Mouse (Mus musculus) forebrain, postnatal 0 days (tissue): ENCODE data around the gene Stk38l. TPM values are rescaled to one million over a fixed set of nuclear protein-coding genes. Genes with fewer than 3 reads are reported as not detected.
"Not testable (repeated sequence)": the region's sequence is repeated elsewhere in the genome, so short reads cannot be mapped to it uniquely, and the experiment has no call there.

Experiments used
- ATAC-seq: fragments of 200-750 bp; cut with Nextera tagmentation; 2 replicates; pipeline ENCODE4 v1.8.0; 2017; ENCODE audit warnings: mild to moderate bottlenecking, moderate library complexity
- DNase-seq: peaks from one replicate; pipeline ENCODE4 v3.0.0-alpha.2; 2015
- H3K27ac ChIP-seq: fragments of 300-500 bp; sonication (generic); 2 replicates; pipeline ENCODE4 v1.5.1; 2014; ENCODE audit warnings: low read depth, mild to moderate bottlenecking, antibody characterized with exemption, low read length, moderate library complexity, mixed read lengths
- H3K27me3 ChIP-seq: fragments of 300-500 bp; sonication (generic); 2 replicates; pipeline ENCODE4 v1.6.1; 2014; ENCODE audit warnings: mild to moderate bottlenecking, low read length, mixed read lengths; ENCODE audit not compliant: insufficient read depth
- H3K36me3 ChIP-seq: fragments of 300-500 bp; sonication (generic); 2 replicates; pipeline ENCODE4 v1.6.1; 2014; ENCODE audit warnings: mild to moderate bottlenecking, moderate library complexity; ENCODE audit not compliant: insufficient read depth
- H3K4me1 ChIP-seq: fragments of 300-500 bp; sonication (generic); 2 replicates; pipeline ENCODE4 v1.6.1; 2014; ENCODE audit warnings: antibody characterized with exemption; ENCODE audit not compliant: insufficient read depth
- H3K4me2 ChIP-seq: fragments of 300-500 bp; sonication (generic); 2 replicates; pipeline ENCODE4 v1.6.1; 2014; ENCODE audit warnings: low read depth, mild to moderate bottlenecking, moderate library complexity
- H3K4me3 ChIP-seq: fragments of 300-500 bp; sonication (generic); 2 replicates; pipeline ENCODE4 v1.5.1; 2014; ENCODE audit warnings: low read depth, low read length, mixed read lengths
- H3K9ac ChIP-seq: fragments of 300-500 bp; sonication (generic); 2 replicates; pipeline ENCODE4 v1.6.1; 2014; ENCODE audit warnings: mild to moderate bottlenecking
- H3K9me3 ChIP-seq: fragments of 300-500 bp; sonication (generic); 2 replicates; pipeline ENCODE4 v1.6.1; 2016; ENCODE audit warnings: low read length
- CTCF ChIP-seq: sonication (generic); IDR thresholded peaks from 2 replicates; pipeline ENCODE4 v1.5.1; 2016; ENCODE audit warnings: antibody characterized with exemption, control low read depth, low read depth
- WGBS: fragments of 180-500 bp; shearing (Covaris S2); extraction: QIAGEN DNeasy Blood & Tissue Kit; methylation state at CpG from one replicate; pipeline ENCODE4 v1.1.7; 2014; 5-methylcytosine and 5-hydroxymethylcytosine counted together
- polyA plus RNA-seq: library from polyadenylated mRNA; unstranded; fragments of >200 nt; fragmentation: Nextera tagmentation; extraction: Ambion mirVana; gene quantifications from 2 replicates; pipeline ENCODE4 v1.2.1, GENCODE M21; 2015
- total RNA-seq: library from RNA; depleted of rRNA; stranded (reverse); fragments of >200 nt; gene quantifications from 2 replicates; pipeline ENCODE4 v1.2.3, GENCODE M21; 2014

Stk38l gene
- total and polyA plus RNA-seq, 2 experiments from 2014 or later: 7.6 to 11.0 TPM

DNA sequence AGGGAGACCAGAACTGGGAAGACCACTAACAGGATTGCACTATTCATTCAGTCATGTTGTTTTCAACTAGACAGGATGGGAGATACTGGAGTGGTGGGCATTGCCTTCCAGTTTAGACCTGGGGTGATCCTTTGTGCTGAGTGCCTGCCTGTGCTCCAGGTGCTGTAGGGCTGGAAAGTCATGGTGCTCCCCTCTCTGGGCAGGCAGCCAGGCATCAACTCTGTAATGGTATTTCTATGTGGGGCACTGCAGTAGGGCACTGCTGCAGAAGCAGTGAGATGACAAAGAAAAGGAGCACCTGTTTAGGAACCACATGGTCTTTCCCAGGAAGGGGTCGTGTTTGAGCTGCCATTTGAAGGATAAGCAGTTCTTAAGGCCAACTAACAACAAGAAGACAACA is 7.9 kb downstream of the Stk38l start:
- 37% methylated on average over 1 of the region's 1 CpGs for WGBS
- no peak for DNase-seq
- H3K4me3 ChIP-seq: no peak overlapping the region
- no peaks in the 10 kb centered on the region; the same call in 1 of the 2 replicates for H3K4me1 ChIP-seq
- no peaks in the 10 kb centered on the region for H3K9me3 ChIP-seq
- H3K36me3 ChIP-seq: no peaks in the 10 kb centered on the region
- no peak for ATAC-seq
- H3K9ac ChIP-seq: no peak overlapping the region
- no peak for TF ChIP-seq CTCF
- H3K27ac ChIP-seq: no peak overlapping the region
- H3K27me3 ChIP-seq: no peaks in the 10 kb centered on the region
- no peak overlapping the region for H3K4me2 ChIP-seq

DNA sequence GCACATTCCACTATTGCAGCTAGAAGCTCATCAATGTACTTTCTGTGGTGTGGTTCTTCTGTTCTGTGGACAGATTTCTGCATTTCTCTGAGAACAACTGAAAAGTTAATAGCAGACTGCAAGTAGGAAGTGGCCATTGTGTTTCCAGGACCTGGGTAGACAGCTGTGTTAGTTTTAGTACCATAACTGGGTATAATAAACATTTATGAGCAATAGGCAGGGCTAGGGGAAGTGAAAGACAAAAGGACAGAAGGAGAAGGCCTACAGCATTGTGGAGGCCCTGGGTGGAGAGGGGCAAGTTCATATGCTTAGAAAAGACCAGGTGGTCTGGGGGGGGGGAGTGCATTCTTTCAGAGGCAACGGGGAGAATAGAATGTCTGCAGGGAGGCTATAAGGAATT is 8.8 kb downstream of the Stk38l start:
- 85% methylated on average over 1 of the region's 1 CpGs for WGBS
- Histone ChIP-seq H3K9ac (no peak overlapping the region), H3K9me3 (no peaks in the 10 kb centered on the region), H3K27ac (no peak overlapping the region), H3K27me3 (no peaks in the 10 kb centered on the region), H3K4me2 (no peak overlapping the region), H3K4me1 (no peaks in the 10 kb centered on the region; the same call in 1 of the 2 replicates), H3K36me3 (no peaks in the 10 kb centered on the region), H3K4me3 (no peak overlapping the region)
- DNase-seq (no peak), ATAC-seq (no peak)
- no peak for TF ChIP-seq CTCF

DNA sequence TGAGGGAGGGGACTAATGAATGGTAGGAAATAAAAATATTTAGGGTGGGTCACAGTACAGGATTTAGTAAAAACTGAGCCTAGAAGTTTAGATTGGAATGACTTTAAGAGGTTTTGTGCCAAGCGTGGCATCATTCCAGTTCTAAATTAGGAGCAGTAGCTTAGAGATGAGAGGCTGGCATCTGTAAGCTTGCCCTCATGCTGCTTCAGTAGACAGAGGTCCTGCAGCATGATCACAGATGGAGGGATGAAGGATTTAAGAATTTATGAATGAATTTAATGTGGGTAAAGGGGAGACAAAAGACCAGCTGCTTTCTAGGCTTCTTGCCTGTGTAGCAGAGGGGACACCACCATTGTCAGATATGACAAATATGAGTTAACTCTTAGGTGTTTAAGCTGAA is 14.1 kb downstream of the Stk38l start:
- no peaks in the 10 kb centered on the region for H3K27me3 ChIP-seq
- no peak overlapping the region for H3K4me3 ChIP-seq
- H3K36me3 ChIP-seq: no peaks in the 10 kb centered on the region
- no peak overlapping the region for H3K9ac ChIP-seq
- H3K4me2 ChIP-seq: no peak overlapping the region
- no peak for TF ChIP-seq CTCF
- H3K9me3 ChIP-seq: no peaks in the 10 kb centered on the region
- 76% methylated on average over 1 of the region's 1 CpGs for WGBS
- H3K27ac ChIP-seq: no peak overlapping the region
- ATAC-seq: no peak
- no peaks in the 10 kb centered on the region; the same call in 1 of the 2 replicates for H3K4me1 ChIP-seq
- DNase-seq: no peak

DNA sequence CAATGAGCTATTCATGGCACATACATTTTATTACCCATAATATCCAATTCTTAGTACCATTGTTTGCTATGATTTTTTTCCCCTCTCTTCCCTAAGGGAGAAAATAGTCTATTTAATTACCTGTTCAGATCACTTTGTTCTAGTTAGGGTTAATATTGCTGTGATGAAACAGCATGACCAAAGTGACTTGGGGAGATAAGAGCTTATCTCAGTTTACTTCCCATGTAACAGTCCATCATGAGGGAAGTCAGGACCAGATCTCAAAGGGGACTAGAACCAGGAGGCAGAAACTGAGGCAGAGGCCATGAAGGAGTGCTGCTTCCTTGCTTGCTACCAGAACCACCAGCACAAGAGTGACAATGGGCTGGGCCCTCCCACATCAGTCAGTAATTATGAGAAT is 15.9 kb downstream of the Stk38l start:
- H3K27ac ChIP-seq: no peak overlapping the region
- no peaks in the 10 kb centered on the region for H3K27me3 ChIP-seq
- H3K4me2 ChIP-seq: no peak overlapping the region
- H3K9me3 ChIP-seq: no peaks in the 10 kb centered on the region
- DNase-seq (no peak), ATAC-seq (no peak)
- H3K4me3 ChIP-seq: no peak overlapping the region
- no peak for TF ChIP-seq CTCF
- H3K36me3 ChIP-seq: no peaks in the 10 kb centered on the region
- H3K9ac ChIP-seq: no peak overlapping the region
- H3K4me1 ChIP-seq: no peaks in the 10 kb centered on the region; the same call in none of the 2 replicates

DNA sequence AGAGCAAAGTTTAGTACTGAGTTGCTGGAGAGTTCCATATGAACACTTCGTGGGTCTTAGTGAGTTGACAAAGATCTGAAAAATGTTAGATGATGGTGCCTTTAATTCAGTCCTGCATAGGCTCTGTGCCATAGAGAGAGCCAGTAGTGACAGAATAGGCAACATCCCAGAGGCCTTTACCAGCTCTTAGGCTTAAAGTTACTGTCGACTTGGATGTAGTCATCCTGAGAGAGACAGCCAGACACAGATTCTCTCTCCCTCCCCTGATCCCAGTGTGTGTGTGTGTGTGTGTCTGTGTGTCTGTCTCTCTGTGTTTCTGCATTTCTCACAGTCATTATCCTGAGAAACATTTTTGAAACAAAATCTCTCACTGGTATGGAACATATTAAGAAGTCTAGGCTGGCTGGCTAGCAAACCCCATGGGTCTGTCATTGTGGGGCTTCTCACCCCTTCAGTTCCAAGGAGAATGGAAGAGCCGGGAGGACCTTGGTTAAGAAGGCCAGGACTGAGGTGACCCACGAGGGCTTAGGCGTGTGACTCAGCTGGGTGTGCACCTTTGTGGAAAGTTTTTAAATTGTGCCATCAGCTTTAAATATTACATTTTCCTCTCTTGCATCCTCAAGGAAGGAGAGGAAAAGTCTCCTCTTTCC is 17.3 kb downstream of the Stk38l start:
- Histone ChIP-seq H3K27ac (no peak overlapping the region), H3K36me3 (no peaks in the 10 kb centered on the region), H3K27me3 (no peaks in the 10 kb centered on the region), H3K4me2 (no peak overlapping the region), H3K4me3 (no peak overlapping the region), H3K9me3 (no peaks in the 10 kb centered on the region), H3K4me1 (peaks cover 6% of the 10 kb centered on the region), H3K9ac (no peak overlapping the region)
- DNase-seq (no peak), ATAC-seq (no peak)
- WGBS: 86% methylated on average over 5 of the region's 5 CpGs
- no peak for TF ChIP-seq CTCF

DNA sequence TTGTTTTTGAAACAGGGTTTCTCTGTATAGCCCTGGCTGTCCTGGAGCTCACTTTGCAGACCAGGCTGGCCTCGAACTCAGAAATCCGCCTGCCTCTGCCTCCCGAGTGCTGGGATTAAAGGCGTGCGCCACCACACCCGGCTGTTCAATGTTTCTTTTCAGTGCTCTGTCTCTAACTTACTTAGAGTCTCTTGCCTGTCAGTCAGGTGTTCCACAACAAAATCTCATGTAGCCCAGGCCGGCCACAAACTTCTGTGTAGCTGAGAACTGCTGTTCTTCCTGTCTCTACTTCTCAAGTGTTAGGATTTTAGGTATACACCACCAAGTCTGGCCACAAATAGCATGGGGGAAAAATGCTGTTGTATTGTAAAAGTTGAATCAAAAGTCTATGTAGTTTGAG is 19.5 kb downstream of the Stk38l start:
- not testable (repeated sequence) for DNase-seq, ATAC-seq

DNA sequence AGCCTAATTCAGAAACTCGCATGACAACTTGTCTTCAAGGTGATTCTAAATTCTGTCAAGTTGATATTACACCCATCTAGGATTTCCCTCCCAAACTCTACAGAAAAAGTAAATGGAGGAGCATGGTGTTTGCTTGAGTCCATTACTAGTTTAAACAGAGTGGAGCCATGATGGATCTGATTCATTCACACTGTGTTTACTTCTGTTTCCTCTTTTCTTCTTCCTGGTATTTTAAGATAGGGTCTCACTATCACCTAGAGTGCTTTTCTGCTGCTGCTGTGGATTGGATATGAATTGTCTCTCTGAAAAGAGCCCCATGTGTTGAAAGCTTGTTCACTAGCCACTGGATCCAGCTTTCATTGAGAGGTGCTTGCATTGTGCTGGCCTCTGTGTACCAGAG is 20.4 kb downstream of the Stk38l start:
- Histone ChIP-seq H3K9me3 (no peaks in the 10 kb centered on the region), H3K27me3 (no peaks in the 10 kb centered on the region), H3K4me1 (peaks cover 7% of the 10 kb centered on the region), H3K4me2 (no peak overlapping the region), H3K9ac (no peak overlapping the region), H3K27ac (no peak overlapping the region), H3K36me3 (no peaks in the 10 kb centered on the region), H3K4me3 (no peak overlapping the region)
- 92% methylated on average over 1 of the region's 1 CpGs for WGBS
- DNase-seq (no peak), ATAC-seq (no peak)
- no peak for TF ChIP-seq CTCF

More for the DNA sequence above, 19.5 kb downstream of the Stk38l start:
- H3K9me3 ChIP-seq, H3K4me1 ChIP-seq, H3K36me3 ChIP-seq, H3K27me3 ChIP-seq, H3K4me3 ChIP-seq, H3K27ac ChIP-seq, H3K4me2 ChIP-seq, H3K9ac ChIP-seq: not testable (repeated sequence)
- 88% methylated on average over 7 of the region's 7 CpGs for WGBS
